Mouse (Mus musculus) hindbrain, postnatal 0 days (tissue): ENCODE measurements around the gene Tsks. TPM values are rescaled to one million over a fixed set of nuclear protein-coding genes. Genes with fewer than 3 reads are reported as not detected.

Experiments
- ATAC-seq: fragments of 200-750 bp; cut with Nextera tagmentation; 2 replicates; pipeline ENCODE4 v1.8.0; 2017; ENCODE audit warnings: mild to moderate bottlenecking, moderate TSS enrichment, moderate library complexity
- DNase-seq: peaks from one replicate; pipeline ENCODE4 v3.0.0-alpha.2; 2015; ENCODE audit warnings: low spot score
- H3K27ac ChIP-seq: fragments of 300-500 bp; sonication (generic); 2 replicates; pipeline ENCODE4 v1.5.1; 2014; ENCODE audit warnings: mild to moderate bottlenecking
- H3K27me3 ChIP-seq: fragments of 300-500 bp; sonication (generic); 2 replicates; pipeline ENCODE4 v1.6.1; 2014; ENCODE audit warnings: low read length, mixed read lengths; ENCODE audit not compliant: insufficient read depth
- H3K36me3 ChIP-seq: fragments of 300-500 bp; sonication (generic); 2 replicates; pipeline ENCODE4 v1.6.1; 2014; ENCODE audit warnings: low read length, mixed read lengths; ENCODE audit not compliant: insufficient read depth
- H3K4me1 ChIP-seq: fragments of 300-500 bp; sonication (generic); 2 replicates; pipeline ENCODE4 v1.6.1; 2014; ENCODE audit warnings: antibody characterized with exemption, low read length, mixed read lengths; ENCODE audit not compliant: insufficient read depth
- H3K4me2 ChIP-seq: fragments of 300-500 bp; sonication (generic); 2 replicates; pipeline ENCODE4 v1.6.1; 2014; ENCODE audit warnings: low read depth, mild to moderate bottlenecking, low read length, moderate library complexity, mixed read lengths
- H3K4me3 ChIP-seq: fragments of 300-500 bp; sonication (generic); 2 replicates; pipeline ENCODE4 v1.5.1; 2014; ENCODE audit warnings: low read length
- H3K9ac ChIP-seq: fragments of 300-500 bp; sonication (generic); replicated peaks from 2 replicates; pipeline ENCODE4 v1.6.1; 2014; ENCODE audit warnings: mild to moderate bottlenecking, low read length, moderate library complexity, mixed read lengths
- H3K9me3 ChIP-seq: fragments of 300-500 bp; sonication (generic); 2 replicates; pipeline ENCODE4 v1.6.1; 2016; ENCODE audit warnings: low read length, mixed read lengths
- CTCF ChIP-seq: IDR thresholded peaks from 2 replicates; pipeline ENCODE4 v1.5.1; 2016; ENCODE audit warnings: antibody characterized with exemption, control low read depth, low read depth
- WGBS: fragments of 180-500 bp; shearing (Covaris S2); extraction: QIAGEN DNeasy Blood & Tissue Kit; methylation state at CpG from one replicate; pipeline ENCODE4 v1.1.7; 2014; 5-methylcytosine and 5-hydroxymethylcytosine counted together
- polyA plus RNA-seq: library from polyadenylated mRNA; unstranded; fragments of >200 nt; fragmentation: Nextera tagmentation; extraction: Ambion mirVana; gene quantifications from 2 replicates; pipeline ENCODE4 v1.2.1, GENCODE M21; 2015
- total RNA-seq: library from RNA; depleted of rRNA; stranded (reverse); fragments of >200 nt; gene quantifications from 2 replicates; pipeline ENCODE4 v1.2.3, GENCODE M21; 2014

Gene Tsks
- total and polyA plus RNA-seq, 2 experiments from 2014 or later, result 0.25 TPM; not detected in 1

- Histone ChIP-seq H3K36me3 (peaks cover 2% of the 10 kb centered on the region; the same call in 1 of the 2 replicates), H3K9me3 (no peaks in the 10 kb centered on the region), H3K4me3 (peak overlapping the region; percentile 97), H3K27me3 (no peaks in the 10 kb centered on the region), H3K27ac (peak overlapping the region; percentile 89), H3K4me1 (peaks cover 13% of the 10 kb centered on the region), H3K4me2 (peak overlapping the region; percentile 81), H3K9ac (peak overlapping the region; percentile 71)
- no peak for TF ChIP-seq CTCF
- DNase-seq (peak; percentile 35), ATAC-seq (peak; percentile 3; the same call in 1 of the 2 replicates)
- WGBS, result under 1% methylated on average over 29 of the region's 29 CpGs
Observed at GRCm38 (mm10) chr7:44986879-44987718, 44.1 kb downstream of the Tsks start.

GRCm38 (mm10) chr7:44996672-44997071 is 53.7 kb downstream of the Tsks start:
- H3K27ac ChIP-seq, result no peak overlapping the region
- peaks cover 14% of the 10 kb centered on the region for H3K36me3 ChIP-seq
- H3K4me3 ChIP-seq, result peak overlapping the region; percentile 50
- no peaks in the 10 kb centered on the region for H3K9me3 ChIP-seq
- no peak for TF ChIP-seq CTCF
- H3K4me2 ChIP-seq, result peak overlapping the region; percentile 81
- H3K27me3 ChIP-seq, result no peaks in the 10 kb centered on the region
- ATAC-seq (no peak), DNase-seq (no peak)
- H3K9ac ChIP-seq, result peak overlapping the region; percentile 68; the same call in 1 of the 2 replicates
- H3K4me1 ChIP-seq, result peaks cover 5% of the 10 kb centered on the region; the same call in 1 of the 2 replicates
- WGBS, result 12% methylated on average over 10 of the region's 10 CpGs

- DNase-seq, result peak; percentile 99
- TF ChIP-seq CTCF, result no peak
- H3K9ac ChIP-seq, result peak within 1 kb of the TSS; percentile 68
- H3K9me3 ChIP-seq, result no peaks in the 10 kb centered on the region
- H3K4me1 ChIP-seq, result peaks cover 5% of the 10 kb centered on the region; the same call in 1 of the 2 replicates
- WGBS, result under 1% methylated on average over 43 of the region's 43 CpGs
- H3K27ac ChIP-seq, result peak within 1 kb of the TSS; percentile 83
- peak within 1 kb of the TSS; percentile 81 for H3K4me2 ChIP-seq
- peaks cover 21% of the 10 kb centered on the region for H3K36me3 ChIP-seq
- H3K27me3 ChIP-seq, result no peaks in the 10 kb centered on the region
- peak within 1 kb of the TSS; percentile 50 for H3K4me3 ChIP-seq
- peak; percentile 93 for ATAC-seq
Observed at GRCm38 (mm10) chr7:44997231-44997939, 54.4 kb downstream of the Tsks start, which contains the start of gene Irf3. Irf3 (plus strand) TSS chr7:44997648.

- no peak for ATAC-seq
- Histone ChIP-seq H3K4me2 (peak overlapping the region; percentile 81), H3K4me1 (peaks cover 5% of the 10 kb centered on the region; the same call in 1 of the 2 replicates), H3K36me3 (peaks cover 27% of the 10 kb centered on the region), H3K27ac (peak overlapping the region; percentile 83), H3K9me3 (no peaks in the 10 kb centered on the region), H3K27me3 (no peaks in the 10 kb centered on the region), H3K4me3 (peak overlapping the region; percentile 50), H3K9ac (peak overlapping the region; percentile 68)
- no peak for DNase-seq
- no peak for TF ChIP-seq CTCF
- 5% methylated on average over 15 of the region's 15 CpGs for WGBS
Observed at GRCm38 (mm10) chr7:44997940-44998428, 55.0 kb downstream of the Tsks start.

- H3K27ac ChIP-seq, result peak within 1 kb of the TSS; percentile 83
- H3K9me3 ChIP-seq, result no peaks in the 10 kb centered on the region
- H3K9ac ChIP-seq, result peak within 1 kb of the TSS; percentile 68
- WGBS, result 3% methylated on average over 18 of the region's 18 CpGs
- ATAC-seq, result no peak
- H3K36me3 ChIP-seq, result peaks cover 32% of the 10 kb centered on the region
- H3K4me3 ChIP-seq, result peak within 1 kb of the TSS; percentile 50
- H3K4me1 ChIP-seq, result peaks cover 5% of the 10 kb centered on the region; the same call in 1 of the 2 replicates
- peak; percentile 56 for DNase-seq
- H3K4me2 ChIP-seq, result peak within 1 kb of the TSS; percentile 81
- no peaks in the 10 kb centered on the region for H3K27me3 ChIP-seq
- no peak for TF ChIP-seq CTCF
Observed at GRCm38 (mm10) chr7:44998501-44998955, 55.5 kb downstream of the Tsks start, which contains the start of gene Bcl2l12. Bcl2l12 (minus strand) TSS chr7:44998712.

GRCm38 (mm10) chr7:44999753-45000152 is 56.7 kb downstream of the Tsks start:
- Histone ChIP-seq H3K4me3 (no peak overlapping the region), H3K9me3 (no peaks in the 10 kb centered on the region), H3K9ac (no peak overlapping the region), H3K27ac (no peak overlapping the region), H3K4me1 (peaks cover 5% of the 10 kb centered on the region; the same call in 1 of the 2 replicates), H3K27me3 (no peaks in the 10 kb centered on the region), H3K4me2 (no peak overlapping the region), H3K36me3 (peaks cover 43% of the 10 kb centered on the region)
- DNase-seq (no peak), ATAC-seq (no peak)
- 83% methylated on average over 11 of the region's 11 CpGs for WGBS
- no peak for TF ChIP-seq CTCF
